Comparison of ENCODE assay signal across 13 mouse cellular contexts in the genomic region with DNA sequence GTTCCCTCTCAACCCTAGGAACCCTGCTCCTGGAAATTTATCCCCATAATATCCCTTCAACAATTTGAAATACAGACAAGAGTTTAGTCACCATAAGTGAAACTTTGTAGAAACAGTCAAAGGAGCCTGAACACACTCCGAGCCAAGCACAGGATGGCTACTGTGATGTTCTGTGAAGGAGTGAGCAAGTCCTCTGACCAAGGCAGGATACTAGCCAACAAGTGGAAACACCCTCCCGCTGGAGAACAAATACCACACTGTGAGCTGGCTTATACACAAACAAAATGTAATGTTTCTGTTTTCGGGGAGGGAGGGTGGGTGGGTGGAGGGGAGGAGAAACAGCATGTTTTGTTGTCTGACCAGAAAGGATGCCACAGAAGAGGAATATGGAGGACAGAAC. TPM values are rescaled to one million over a fixed set of nuclear protein-coding genes. Genes with fewer than 3 reads are reported as not detected.
"Had no signal": no experiment of that assay in that cellular context is flagged by ENCODE, and none has a peak within 500 bp of the region (broad histone marks: within the 10 kb centered on the region; RNA-seq: fewer than 3 reads in every experiment).

No protein-coding gene starts in this region.

- H3K4me2 ChIP-seq: neural tube, embryonic 15.5 days; stomach, embryonic 15.5 days had no signal

- H3K27ac ChIP-seq: neural tube, embryonic 15.5 days; stomach, embryonic 15.5 days; stomach, postnatal 0 days had no signal

- H3K4me1 ChIP-seq: neural tube, embryonic 15.5 days; stomach, embryonic 15.5 days had no signal

- H3K9ac ChIP-seq: neural tube, embryonic 15.5 days; stomach, embryonic 15.5 days had no signal

- H3K4me3 ChIP-seq: neural tube, embryonic 15.5 days; stomach, embryonic 15.5 days had no signal

- H3K27me3 ChIP-seq: neural tube, embryonic 15.5 days; stomach, embryonic 15.5 days had no signal

- H3K9me3 ChIP-seq: neural tube, embryonic 15.5 days; stomach, embryonic 15.5 days had no signal

- H3K36me3 ChIP-seq: neural tube, embryonic 15.5 days; stomach, embryonic 15.5 days had no signal

- DNase-seq: retina, postnatal 1 day; right cerebral cortex, adult 18-20 months; right cerebral cortex, postnatal 14 days; right cerebral cortex, postnatal 25 days; right cerebral cortex, postnatal 4 days; spleen, adult 18-20 months; thymus, adult 2 months had no signal

RNA-seq across cellular contexts. Expression of gene Mlip, which starts 17.9 kb away (rescaled TPM):
- polyA plus RNA-seq: small intestine, adult 2 months; spleen, adult 2 months; thymus, postnatal 0 days had no signal
